Mouse (Mus musculus): ENCODE measurements around the gene Rmi1.

DNA sequence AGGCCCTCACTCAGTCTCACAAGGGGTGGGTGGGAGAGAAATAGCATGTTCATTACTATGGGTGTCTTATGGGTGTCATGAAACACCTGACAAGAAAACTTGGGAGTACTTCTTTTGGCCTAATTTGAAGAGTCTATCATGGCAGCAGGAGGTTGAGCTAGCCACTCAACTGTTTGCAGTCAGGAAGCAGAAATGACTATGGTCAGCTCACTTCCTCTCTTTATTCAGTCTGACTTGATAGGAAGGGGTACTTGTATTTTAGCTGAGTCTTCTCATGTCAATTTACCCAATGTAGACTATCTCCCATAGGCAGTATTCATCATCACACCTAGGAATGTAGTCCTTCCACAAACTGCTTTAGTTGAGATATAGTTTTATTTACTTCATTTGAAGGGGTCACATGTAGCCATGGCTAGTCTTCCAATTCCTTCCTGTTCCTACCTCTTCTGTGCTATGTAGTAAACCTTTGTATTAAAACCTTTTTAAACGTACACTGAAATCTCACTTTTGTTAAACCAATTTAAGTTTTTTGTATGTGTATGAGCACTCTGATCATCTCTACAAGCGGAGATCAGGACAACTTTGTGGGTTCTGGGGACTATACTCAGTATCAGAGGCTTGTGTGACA, 12.6 kb upstream of the Rmi1 start:
- TF ChIP-seq CTCF (IDR thresholded peaks at IDR 0.05; ENCODE audit: low read depth, low read length) (no peak), POLR2A (IDR thresholded peaks at IDR 0.05; ENCODE audit: borderline replicate concordance, low read depth, low read length) (no peak)

All from bone marrow macrophage, adult 2 months (primary cell).